Mouse (Mus musculus): ENCODE measurements around the gene Chst2. TPM values are rescaled to one million over a fixed set of nuclear protein-coding genes. Genes with fewer than 3 reads are reported as not detected.

Chst2 gene
- polyA plus RNA-seq, 1 experiment = not detected

GRCm38 (mm10) chr9:95392011-95392410 lies 14.5 kb downstream of the Chst2 start:
- TF ChIP-seq GATA1 (IDR thresholded peaks at IDR 0.05; ENCODE audit: low read length) = no peak

- TF ChIP-seq GATA1 (IDR thresholded peaks at IDR 0.05; ENCODE audit: low read length) = no peak
These were observed 16.6 kb downstream of the Chst2 start for GRCm38 (mm10) chr9:95389956-95390355.

- no peak for TF ChIP-seq GATA1 (IDR thresholded peaks at IDR 0.05; ENCODE audit: low read length)
These were observed 18.6 kb downstream of the Chst2 start for GRCm38 (mm10) chr9:95387881-95388380.

GRCm38 (mm10) chr9:95375966-95376365 lies 30.6 kb downstream of the Chst2 start:
- TF ChIP-seq GATA1 (IDR thresholded peaks at IDR 0.05; ENCODE audit: low read length) = no peak

GRCm38 (mm10) chr9:95375336-95375735 lies 31.2 kb downstream of the Chst2 start:
- TF ChIP-seq GATA1 (IDR thresholded peaks at IDR 0.05; ENCODE audit: low read length) = no peak

- TF ChIP-seq GATA1 (IDR thresholded peaks at IDR 0.05; ENCODE audit: low read length) = no peak
These were observed 32.8 kb downstream of the Chst2 start for GRCm38 (mm10) chr9:95373741-95374140.

GRCm38 (mm10) chr9:95365882-95366281 lies 40.6 kb downstream of the Chst2 start:
- no peak for TF ChIP-seq GATA1 (IDR thresholded peaks at IDR 0.05; ENCODE audit: low read length)

- TF ChIP-seq GATA1 (IDR thresholded peaks at IDR 0.05; ENCODE audit: low read length) = no peak
These were observed 52.6 kb downstream of the Chst2 start for GRCm38 (mm10) chr9:95353829-95354391.

GRCm38 (mm10) chr9:95351968-95352367 lies 54.6 kb downstream of the Chst2 start:
- no peak for TF ChIP-seq GATA1 (IDR thresholded peaks at IDR 0.05; ENCODE audit: low read length)

GRCm38 (mm10) chr9:95350550-95350949 lies 56.0 kb downstream of the Chst2 start:
- TF ChIP-seq GATA1 (IDR thresholded peaks at IDR 0.05; ENCODE audit: low read length) = no peak

Other genes with a start within 250 kb of the Chst2 start
- gene U2surp, start 105.3 kb upstream of the Chst2 start, polyA plus RNA-seq (2012) = 6.1 and 9.0 TPM in 2 replicates
- gene Paqr9, start 152.9 kb upstream of the Chst2 start, polyA plus RNA-seq (2012) = not detected in 2 replicates
- not detected in 2 replicates for gene Pcolce2, start 230.9 kb upstream of the Chst2 start, polyA plus RNA-seq (2012)

Measured in G1E-ER4 (cell line).